Mouse (Mus musculus) forebrain, embryonic 16.5 days (tissue): ENCODE results near the gene Cadm4. TPM values are rescaled to one million over a fixed set of nuclear protein-coding genes. Genes with fewer than 3 reads are reported as not detected.
"Not testable (repeated sequence)": the region's sequence is repeated elsewhere in the genome, so short reads cannot be mapped to it uniquely, and the experiment has no call there.

Experiments used
- ATAC-seq: fragments of 200-750 bp; cut with Nextera tagmentation; 2 replicates; pipeline ENCODE4 v1.8.0; 2017; ENCODE audit warnings: mild to moderate bottlenecking, moderate library complexity
- H3K27ac ChIP-seq: fragments of 300-500 bp; sonication (generic); 2 replicates; pipeline ENCODE4 v1.5.1; 2014; ENCODE audit warnings: low read length, control low read depth
- H3K27me3 ChIP-seq: fragments of 300-500 bp; sonication (generic); replicated peaks from 2 replicates; pipeline ENCODE4 v1.6.1; 2014; ENCODE audit warnings: low read length; ENCODE audit not compliant: control insufficient read depth, insufficient read depth
- H3K36me3 ChIP-seq: fragments of 300-500 bp; sonication (generic); 2 replicates; pipeline ENCODE4 v1.6.1; 2014; ENCODE audit not compliant: control insufficient read depth, insufficient read depth
- H3K4me1 ChIP-seq: fragments of 300-500 bp; sonication (generic); replicated peaks from 2 replicates; pipeline ENCODE4 v1.6.1; 2014; ENCODE audit warnings: low read length; ENCODE audit not compliant: control insufficient read depth, insufficient read depth
- H3K4me2 ChIP-seq: fragments of 300-500 bp; sonication (generic); 2 replicates; pipeline ENCODE4 v1.6.1; 2014; ENCODE audit warnings: mild to moderate bottlenecking, low read length, control low read depth
- H3K4me3 ChIP-seq: fragments of 300-500 bp; sonication (generic); replicated peaks from 2 replicates; pipeline ENCODE4 v1.5.1; 2014; ENCODE audit warnings: mild to moderate bottlenecking, low read length, control low read depth
- H3K9ac ChIP-seq: fragments of 300-500 bp; sonication (generic); replicated peaks from 2 replicates; pipeline ENCODE4 v1.6.1; 2014; ENCODE audit warnings: low read depth, low read length, control low read depth
- H3K9me3 ChIP-seq: fragments of 300-500 bp; sonication (generic); 2 replicates; pipeline ENCODE4 v1.6.1; 2016; ENCODE audit warnings: low read length; ENCODE audit not compliant: control insufficient read depth
- WGBS: fragments of 180-500 bp; shearing (Covaris S2); extraction: QIAGEN DNeasy Blood & Tissue Kit; methylation state at CpG from one replicate; pipeline ENCODE4 v1.1.7; 2014; 5-methylcytosine and 5-hydroxymethylcytosine counted together
- polyA plus RNA-seq: library from polyadenylated mRNA; unstranded; fragments of >200 nt; fragmentation: Nextera tagmentation; extraction: Ambion mirVana; gene quantifications from 2 replicates; pipeline ENCODE4 v1.2.1, GENCODE M21; 2015

Cadm4 gene
- polyA plus RNA-seq, 1 experiment from 2014 or later, result 86.8 TPM

- Histone ChIP-seq H3K9ac (no peak overlapping the region), H3K4me3 (no peak overlapping the region), H3K27me3 (no peaks in the 10 kb centered on the region), H3K9me3 (no peaks in the 10 kb centered on the region), H3K4me2 (no peak overlapping the region), H3K4me1 (peaks cover 38% of the 10 kb centered on the region), H3K27ac (peak overlapping the region; percentile 100), H3K36me3 (peaks cover 14% of the 10 kb centered on the region)
- no peak for ATAC-seq
- WGBS, result 32% methylated on average over 4 of the region's 4 CpGs
These were observed 23.0 kb downstream of the Cadm4 start for GRCm38 (mm10) chr7:24504868-24505267.

GRCm38 (mm10) chr7:24505447-24506064, 23.7 kb downstream of the Cadm4 start:
- H3K27me3 ChIP-seq, result no peaks in the 10 kb centered on the region
- peaks cover 7% of the 10 kb centered on the region for H3K36me3 ChIP-seq
- H3K27ac ChIP-seq, result peak overlapping the region; percentile 100
- 3% methylated on average over 15 of the region's 15 CpGs for WGBS
- peak overlapping the region; percentile 30 for H3K9ac ChIP-seq
- no peaks in the 10 kb centered on the region for H3K9me3 ChIP-seq
- peak overlapping the region; percentile 71 for H3K4me3 ChIP-seq
- no peak for ATAC-seq
- H3K4me2 ChIP-seq, result peak overlapping the region; percentile 70
- H3K4me1 ChIP-seq, result peaks cover 39% of the 10 kb centered on the region

- WGBS, result 3% methylated on average over 3 of the region's 3 CpGs
- Histone ChIP-seq H3K27me3 (no peaks in the 10 kb centered on the region), H3K36me3 (peaks cover 2% of the 10 kb centered on the region), H3K9me3 (no peaks in the 10 kb centered on the region), H3K4me3 (peak overlapping the region; percentile 71), H3K4me2 (peak overlapping the region; percentile 70), H3K9ac (peak overlapping the region; percentile 96), H3K4me1 (peaks cover 40% of the 10 kb centered on the region), H3K27ac (peak overlapping the region; percentile 100)
- no peak for ATAC-seq
These were observed 24.2 kb downstream of the Cadm4 start for GRCm38 (mm10) chr7:24506065-24506459.

- Histone ChIP-seq H3K27ac (peak overlapping the region; percentile 100), H3K9me3 (no peaks in the 10 kb centered on the region), H3K4me1 (peaks cover 40% of the 10 kb centered on the region), H3K27me3 (no peaks in the 10 kb centered on the region), H3K9ac (peak overlapping the region; percentile 96), H3K4me3 (peak overlapping the region; percentile 71), H3K4me2 (peak overlapping the region; percentile 70), H3K36me3 (peaks cover 2% of the 10 kb centered on the region; the same call in 1 of the 2 replicates)
- ATAC-seq, result peak; percentile 26
- 0% methylated on average over 12 of the region's 12 CpGs for WGBS
These were observed 24.6 kb downstream of the Cadm4 start for GRCm38 (mm10) chr7:24506476-24506837.

- under 1% methylated on average over 84 of the region's 84 CpGs for WGBS
- peak within 1 kb of the TSS; percentile 71 for H3K4me3 ChIP-seq
These were observed 25.3 kb downstream of the Cadm4 start, which contains the start of gene Zfp428 for GRCm38 (mm10) chr7:24506838-24507725. Zfp428 (plus strand) TSS chr7:24507006.

GRCm38 (mm10) chr7:24507726-24508114, 25.9 kb downstream of the Cadm4 start:
- H3K9ac ChIP-seq, result peak overlapping the region; percentile 96
- H3K9me3 ChIP-seq, result no peaks in the 10 kb centered on the region
- H3K4me1 ChIP-seq, result peaks cover 43% of the 10 kb centered on the region
- H3K27ac ChIP-seq, result peak overlapping the region; percentile 100
- H3K27me3 ChIP-seq, result no peaks in the 10 kb centered on the region
- H3K4me2 ChIP-seq, result peak overlapping the region; percentile 70
- 1% methylated on average over 20 of the region's 20 CpGs for WGBS
- peak overlapping the region; percentile 71 for H3K4me3 ChIP-seq
- peak; percentile 8 for ATAC-seq
- H3K36me3 ChIP-seq, result peaks cover 4% of the 10 kb centered on the region

More at GRCm38 (mm10) chr7:24506838-24507725, 25.3 kb downstream of the Cadm4 start, which contains the start of gene Zfp428:
- Histone ChIP-seq H3K9me3 (no peaks in the 10 kb centered on the region), H3K4me1 (peaks cover 40% of the 10 kb centered on the region), H3K36me3 (peaks cover 2% of the 10 kb centered on the region; the same call in 1 of the 2 replicates), H3K27ac (peak within 1 kb of the TSS; percentile 100), H3K4me2 (peak within 1 kb of the TSS; percentile 70), H3K9ac (peak within 1 kb of the TSS; percentile 96), H3K27me3 (no peaks in the 10 kb centered on the region)
- peak; percentile 92 for ATAC-seq

- Histone ChIP-seq H3K36me3 (peaks cover 13% of the 10 kb centered on the region), H3K9ac (no peak within 1 kb of the TSS), H3K27me3 (no peaks in the 10 kb centered on the region), H3K27ac (no peak within 1 kb of the TSS), H3K9me3 (no peaks in the 10 kb centered on the region), H3K4me3 (no peak within 1 kb of the TSS), H3K4me2 (no peak within 1 kb of the TSS), H3K4me1 (peaks cover 23% of the 10 kb centered on the region)
- no peak for ATAC-seq
- 88% methylated on average over 7 of the region's 7 CpGs for WGBS
These were observed 30.5 kb downstream of the Cadm4 start, which contains the start of gene AC161166.1 for GRCm38 (mm10) chr7:24512355-24512754. AC161166.1 (minus strand) TSS chr7:24512455.

GRCm38 (mm10) chr7:24516319-24516718, 34.5 kb downstream of the Cadm4 start:
- 72% methylated on average over 8 of the region's 8 CpGs for WGBS
- H3K27ac ChIP-seq, H3K4me2 ChIP-seq, H3K9me3 ChIP-seq, H3K9ac ChIP-seq, ATAC-seq, H3K4me3 ChIP-seq, H3K27me3 ChIP-seq: not testable (repeated sequence)
- Histone ChIP-seq H3K36me3 (peaks cover 15% of the 10 kb centered on the region), H3K4me1 (peaks cover 13% of the 10 kb centered on the region)

GRCm38 (mm10) chr7:24517077-24517476, 35.3 kb downstream of the Cadm4 start:
- ATAC-seq, result no peak
- Histone ChIP-seq H3K4me3 (no peak overlapping the region), H3K9me3 (no peaks in the 10 kb centered on the region), H3K9ac (no peak overlapping the region), H3K4me1 (peaks cover 13% of the 10 kb centered on the region), H3K4me2 (no peak overlapping the region), H3K27ac (no peak overlapping the region), H3K27me3 (no peaks in the 10 kb centered on the region), H3K36me3 (peaks cover 14% of the 10 kb centered on the region; the same call in 1 of the 2 replicates)
- WGBS, result 35% methylated on average over 5 of the region's 5 CpGs
